Mouse (Mus musculus) large intestine, adult 2 months (tissue): ENCODE data around the gene Eif4e. TPM values are rescaled to one million over a fixed set of nuclear protein-coding genes. Genes with fewer than 3 reads are reported as not detected.
"Not testable (repeated sequence)": the region's sequence is repeated elsewhere in the genome, so short reads cannot be mapped to it uniquely, and the experiment has no call there.

Experiments
- DNase-seq: peaks from one replicate; pipeline ENCODE4 v3.0.0-alpha.2; 2012; ENCODE audit warnings: low read depth, low spot score
- whole genome bisulfite sequencing: fragments of 180-500 bp; shearing (Covaris S2); methylation state at CpG from one replicate; pipeline ENCODE4 v1.1.7; 2018; 5-methylcytosine and 5-hydroxymethylcytosine counted together
- polyA plus RNA-seq: library from polyadenylated mRNA; depleted of rRNA; stranded (reverse); fragments of >200 nt; gene quantifications from 2 replicates; pipeline ENCODE4 v1.2.3, GENCODE M21; 2012

Gene Eif4e
- polyA plus RNA-seq, 1 experiment = 15.8 TPM

DNA sequence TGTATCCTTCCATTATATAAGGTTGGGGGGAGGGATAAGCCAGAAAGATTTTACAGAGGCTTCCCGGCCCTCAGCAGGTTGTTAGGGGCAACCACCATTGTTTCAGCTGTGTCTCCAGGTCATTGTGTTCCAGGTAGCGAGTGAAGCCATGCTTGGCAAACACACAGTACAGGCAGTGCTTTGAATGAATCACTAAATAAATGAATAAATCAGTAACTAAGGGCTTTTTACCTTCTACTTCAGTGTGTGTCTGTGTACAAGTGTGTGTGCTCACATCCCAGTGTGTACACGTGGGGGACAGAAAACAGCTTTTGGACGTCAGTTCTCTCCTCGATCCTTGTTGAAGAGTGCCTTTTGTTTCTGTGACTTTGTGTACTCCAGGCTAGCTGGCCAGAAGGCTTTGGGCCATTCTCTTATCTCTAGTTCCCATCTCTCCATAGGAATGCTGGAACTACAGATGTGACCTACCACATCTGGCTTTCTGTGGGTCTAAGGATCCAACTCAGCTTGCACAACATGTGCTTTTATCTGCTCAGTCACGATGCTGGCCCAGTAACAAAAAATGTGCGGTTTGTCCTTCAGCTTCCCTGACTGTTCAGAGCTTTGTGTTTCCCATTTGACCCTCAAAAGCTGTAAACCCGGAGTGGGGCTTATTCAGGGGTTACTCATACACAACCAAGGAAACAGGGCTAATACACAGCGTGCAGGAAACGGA is 10.2 kb upstream of the Eif4e start:
- DNase-seq = no peak

GRCm38 (mm10) chr3:138517881-138518280 is 8.1 kb upstream of the Eif4e start:
- no peak for DNase-seq
- WGBS = 77% methylated on average over 3 of the region's 3 CpGs

More for the DNA sequence above, 10.2 kb upstream of the Eif4e start:
- 58% methylated on average over 10 of the region's 10 CpGs for WGBS

DNA sequence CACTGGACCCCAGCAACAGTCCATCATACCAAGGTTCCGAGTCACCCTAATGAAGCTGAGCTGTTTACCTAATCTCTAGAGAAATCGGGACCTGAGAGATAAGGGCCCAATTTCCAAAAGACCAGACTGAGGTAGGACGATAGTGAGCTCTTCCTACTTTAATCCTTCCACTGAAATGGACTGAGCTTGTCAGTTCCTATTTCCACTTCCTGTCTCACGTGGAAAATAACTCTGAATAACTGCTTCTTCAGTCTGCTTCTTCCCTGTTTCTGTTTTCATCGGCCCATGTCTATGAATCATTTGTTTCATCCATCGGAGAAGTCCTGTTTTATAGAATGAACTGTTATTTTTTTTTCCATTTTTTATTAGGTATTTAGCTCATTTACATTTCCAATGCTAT is 6.8 kb upstream of the Eif4e start:
- 75% methylated on average over 6 of the region's 6 CpGs for WGBS

DNA sequence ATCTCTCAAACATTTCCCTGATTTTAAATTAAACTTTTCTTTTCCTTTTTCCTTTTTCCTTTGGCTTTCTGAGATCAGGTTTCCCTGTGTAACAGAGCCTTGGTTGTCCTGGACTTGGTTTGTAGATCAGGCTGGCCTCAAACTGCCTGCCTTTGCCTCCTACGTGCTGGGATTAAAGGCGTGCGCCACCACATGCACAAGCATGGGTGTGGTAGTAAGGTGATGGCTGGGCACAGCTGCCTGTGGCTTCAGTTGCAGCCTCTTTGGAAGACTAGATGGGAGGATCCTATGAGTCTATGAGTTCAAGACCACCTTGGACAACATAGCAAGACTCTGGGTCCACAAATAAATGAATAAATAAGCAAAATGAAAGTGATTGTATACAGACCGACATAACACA is 2.0 kb upstream of the Eif4e start:
- no peak for DNase-seq
- WGBS = 82% methylated on average over 4 of the region's 4 CpGs

More for the DNA sequence above, 6.8 kb upstream of the Eif4e start:
- no peak for DNase-seq

DNA sequence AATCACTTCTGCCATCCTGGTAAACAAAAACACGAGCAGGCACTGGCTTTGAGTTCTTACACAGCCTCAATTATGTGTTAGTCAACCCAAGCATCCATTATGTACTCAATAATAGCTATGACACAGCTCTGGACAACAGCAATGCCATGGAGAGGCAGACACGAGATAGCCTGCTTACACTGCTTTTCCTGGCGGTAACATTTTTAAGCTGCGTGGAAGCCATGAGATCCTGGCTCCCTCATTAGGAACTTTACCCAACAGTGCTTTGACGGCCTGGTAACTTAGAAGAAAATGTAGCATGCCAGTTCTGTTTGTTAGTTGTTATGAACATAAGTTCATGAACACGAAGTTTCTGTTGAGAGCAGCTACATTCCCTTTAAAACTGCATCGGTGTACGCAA is 485 bp upstream of the Eif4e start:
- 90% methylated on average over 8 of the region's 8 CpGs for WGBS
- DNase-seq = no peak

GRCm38 (mm10) chr3:138526916-138527666 is 1.1 kb downstream of the Eif4e start:
- 1% methylated on average over 85 of the region's 85 CpGs for WGBS
- DNase-seq = peak; percentile 98

GRCm38 (mm10) chr3:138527667-138528231 is 1.8 kb downstream of the Eif4e start:
- WGBS = under 1% methylated on average over 63 of the region's 64 CpGs
- no peak for DNase-seq

DNA sequence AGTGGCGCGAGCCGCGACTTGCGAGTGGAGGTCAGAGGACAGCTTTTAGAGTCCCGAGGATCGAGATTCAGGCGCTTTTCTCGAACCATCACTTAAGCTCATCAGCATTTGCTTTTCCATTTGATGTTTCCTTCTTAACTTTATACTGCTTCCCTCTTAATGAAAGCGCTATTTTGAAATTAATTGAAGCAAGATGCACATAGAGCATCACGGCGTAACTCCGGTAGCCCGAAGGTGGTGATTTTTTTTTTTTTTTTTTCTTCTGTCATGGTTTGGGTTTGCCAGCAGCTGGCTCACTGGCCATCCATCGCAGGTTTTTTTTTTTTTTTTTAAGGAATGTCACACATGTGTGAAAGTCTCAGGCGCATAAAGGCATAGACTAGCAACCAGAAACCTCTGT is 2.3 kb downstream of the Eif4e start:
- WGBS = 3% methylated on average over 16 of the region's 16 CpGs

GRCm38 (mm10) chr3:138530578-138531478 is 4.8 kb downstream of the Eif4e start:
- DNase-seq = no peak
- 56% methylated on average over 8 of the region's 8 CpGs for WGBS

More for the DNA sequence above, 2.3 kb downstream of the Eif4e start:
- DNase-seq = no peak

DNA sequence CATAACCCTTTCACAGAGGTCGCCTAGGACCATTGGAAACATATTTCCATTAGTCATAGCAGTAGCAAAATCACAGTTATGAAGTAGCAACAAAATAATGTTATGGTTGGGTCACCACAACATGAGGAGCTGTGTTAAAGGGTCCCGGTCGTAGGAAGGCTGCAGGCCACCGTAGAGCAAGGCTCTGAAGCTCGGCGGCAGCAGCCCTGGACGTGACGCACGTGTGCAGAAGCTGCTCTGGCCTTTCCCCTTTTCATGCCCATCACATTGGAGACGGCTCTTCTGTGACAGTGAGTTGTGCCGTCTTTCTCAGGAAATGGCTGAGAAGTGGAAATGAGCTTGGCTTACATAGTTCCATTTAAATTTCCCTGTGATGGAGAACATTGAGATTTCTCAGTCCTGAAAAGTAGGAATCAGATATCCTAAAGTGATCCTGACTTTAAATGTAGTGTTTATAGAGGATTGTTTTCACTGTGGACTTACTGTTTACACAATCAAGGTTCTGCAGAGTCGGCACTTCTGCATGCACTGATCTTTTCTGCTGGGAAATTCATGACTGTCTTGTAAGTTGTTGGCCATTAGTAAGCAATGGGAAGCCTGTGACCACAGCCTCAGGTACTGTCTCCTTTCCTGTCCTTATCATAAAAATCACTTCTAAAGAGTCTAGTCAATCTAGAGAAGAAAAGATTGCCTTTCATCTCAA is 5.7 kb downstream of the Eif4e start:
- 58% methylated on average over 12 of the region's 12 CpGs for WGBS
- no peak for DNase-seq

DNA sequence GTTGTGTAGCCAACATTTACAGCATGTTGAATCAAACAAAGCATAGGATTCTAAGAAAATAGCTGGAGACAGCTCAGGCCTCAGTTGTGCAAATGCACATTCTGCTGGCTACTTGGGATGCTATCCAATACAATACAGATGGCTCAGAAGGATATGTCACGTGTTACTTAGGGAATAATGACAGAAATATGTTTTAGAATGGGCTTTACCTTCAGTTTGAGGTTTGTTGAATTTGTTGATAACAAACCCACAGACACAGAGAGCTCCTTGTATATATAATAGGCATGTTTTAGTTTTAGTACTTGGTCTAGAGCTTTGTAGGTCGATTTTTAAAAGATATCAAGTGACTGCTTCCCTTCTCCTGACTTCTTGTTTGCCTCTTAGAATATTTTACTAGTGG is 6.8 kb downstream of the Eif4e start:
- DNase-seq = no peak
- 30% methylated on average over 2 of the region's 2 CpGs for WGBS

- no peak for DNase-seq
- 75% methylated on average over 2 of the region's 2 CpGs for WGBS
Measured at GRCm38 (mm10) chr3:138536031-138536430, 10.1 kb downstream of the Eif4e start.

DNA sequence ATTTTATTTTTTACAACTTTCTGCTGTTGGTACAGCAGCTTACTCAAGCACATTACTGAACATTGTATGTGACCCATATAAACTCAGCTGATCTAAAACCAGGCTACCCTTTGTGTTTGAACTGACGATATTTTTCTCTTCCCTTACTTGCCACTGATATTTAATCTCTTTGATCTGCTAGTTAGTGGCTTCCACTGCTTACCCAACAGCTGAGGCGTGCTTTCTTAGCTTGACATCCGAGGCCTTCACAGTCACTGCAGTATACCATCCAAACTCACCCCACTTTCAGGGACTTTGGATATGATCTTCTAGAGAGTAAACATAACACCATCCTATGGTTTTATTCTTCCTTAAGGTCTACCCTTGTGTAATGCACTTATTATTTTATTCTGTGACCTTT is 16.6 kb downstream of the Eif4e start:
- 46% methylated on average over 3 of the region's 3 CpGs for WGBS
- no peak for DNase-seq

DNA sequence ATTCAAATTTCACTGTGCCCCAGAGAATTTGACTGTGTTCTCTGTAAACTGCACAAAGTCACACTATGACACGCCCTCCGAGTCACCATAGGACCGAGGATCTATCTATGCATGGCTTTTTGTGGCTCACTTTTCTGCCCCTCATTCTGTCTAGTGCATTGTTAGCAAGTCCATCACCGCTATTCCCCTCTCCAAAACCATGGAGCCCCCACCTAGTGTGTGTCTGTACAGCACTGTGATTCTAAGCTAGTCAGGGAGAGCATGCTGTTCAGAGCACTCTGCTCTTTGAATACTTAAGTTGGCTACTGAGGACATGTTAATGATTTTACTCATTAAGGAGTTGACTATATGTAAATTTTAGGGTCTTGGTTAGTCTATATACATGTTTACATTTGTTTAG is 18.1 kb downstream of the Eif4e start:
- WGBS = 56% methylated on average over 4 of the region's 4 CpGs
- DNase-seq = no peak

DNA sequence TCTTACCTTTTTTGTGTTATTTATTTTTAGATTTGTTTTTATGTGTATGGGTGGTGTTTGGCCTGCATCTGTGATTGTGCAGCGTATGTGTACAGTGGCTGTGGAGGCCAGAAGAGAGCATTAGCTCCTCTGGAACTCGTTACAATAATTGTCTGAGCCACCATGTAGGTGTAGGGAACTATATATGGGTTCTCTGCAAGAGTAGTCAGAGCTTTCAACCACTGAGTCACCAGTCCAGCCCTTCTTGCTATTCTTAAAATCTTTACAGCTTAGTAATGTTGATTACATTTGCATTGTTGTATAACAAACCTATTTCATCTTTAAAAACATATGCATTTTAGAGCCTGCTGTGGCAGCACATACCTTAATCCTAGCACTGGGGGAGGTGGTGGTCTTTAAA is 20.7 kb downstream of the Eif4e start:
- 85% methylated on average over 2 of the region's 2 CpGs for WGBS
- no peak for DNase-seq

DNA sequence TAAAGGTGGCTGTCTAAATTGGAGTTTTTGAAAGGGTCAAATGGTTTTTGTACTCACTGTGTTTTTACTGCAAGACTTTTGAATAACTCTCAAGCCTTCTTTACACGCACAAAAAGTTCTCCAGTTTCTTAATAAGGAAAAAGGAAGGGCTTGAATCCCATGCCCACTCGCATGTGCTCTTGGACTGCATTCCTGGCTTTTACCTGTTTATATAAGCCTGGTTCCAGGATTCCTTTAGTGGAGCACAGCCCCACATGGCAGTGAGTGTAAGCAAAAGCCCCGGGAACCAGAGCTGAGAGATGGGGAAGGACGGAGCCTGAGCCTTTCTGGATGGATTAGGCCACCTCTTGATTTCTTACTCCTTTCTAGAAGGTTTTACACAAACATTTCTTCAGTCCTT is 23.1 kb downstream of the Eif4e start:
- DNase-seq = no peak
- 73% methylated on average over 4 of the region's 4 CpGs for WGBS

GRCm38 (mm10) chr3:138550336-138551123 is 24.6 kb downstream of the Eif4e start:
- WGBS = 88% methylated on average over 19 of the region's 19 CpGs
- no peak for DNase-seq

DNA sequence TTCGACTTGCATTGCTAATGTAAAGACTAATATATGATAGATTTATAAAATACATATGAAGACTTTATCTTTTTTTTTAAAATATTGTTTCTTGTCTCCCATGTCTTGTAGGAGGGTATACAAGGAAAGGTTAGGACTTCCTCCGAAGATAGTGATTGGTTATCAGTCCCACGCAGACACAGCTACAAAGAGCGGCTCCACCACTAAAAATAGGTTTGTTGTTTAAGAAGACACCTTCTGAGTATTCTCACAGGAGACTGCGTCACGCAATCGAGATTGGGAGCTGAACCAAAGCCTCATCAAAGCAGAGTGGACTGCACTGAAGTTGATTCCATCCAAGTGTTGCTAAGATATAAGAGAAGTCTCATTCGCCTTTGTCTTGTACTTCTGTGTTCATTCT is 29.3 kb downstream of the Eif4e start:
- DNase-seq = not testable (repeated sequence)
- WGBS = 95% methylated on average over 8 of the region's 8 CpGs

DNA sequence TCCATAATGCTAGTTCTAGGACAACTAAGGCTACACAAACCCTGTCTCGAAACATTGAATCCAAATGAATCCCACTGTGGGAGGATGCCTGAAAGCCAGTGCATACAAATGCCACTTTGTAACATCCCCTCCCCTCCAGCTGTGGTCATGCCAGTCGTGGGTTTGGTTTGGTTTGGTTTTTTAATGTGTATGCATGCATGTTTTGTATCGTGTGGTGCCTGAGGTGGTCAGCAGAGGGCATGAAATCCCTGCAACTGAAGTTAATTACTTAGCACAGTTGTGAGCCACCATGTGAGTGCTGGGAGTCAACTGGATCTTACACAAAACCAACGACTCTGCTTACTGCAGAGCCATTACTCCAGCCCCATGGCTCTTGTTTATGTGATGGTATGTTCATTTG is 32.5 kb downstream of the Eif4e start:
- DNase-seq = no peak
- WGBS = 53% methylated on average over 4 of the region's 4 CpGs
